Mouse (Mus musculus): ENCODE data around the gene Rapgef3.
A peak's percentile ranks its signal among the peaks of the same experiment; 100 is the strongest.

The Rapgef3 gene

GRCm38 (mm10) chr15:97718535-97719155, 49.1 kb downstream of the Rapgef3 start:
- DNase-seq: no peak

GRCm38 (mm10) chr15:97717861-97718534, 49.8 kb downstream of the Rapgef3 start:
- peak; percentile 94 for DNase-seq

GRCm38 (mm10) chr15:97716782-97717181, 51.0 kb downstream of the Rapgef3 start:
- DNase-seq: no peak

- DNase-seq: no peak
These were observed 52.0 kb downstream of the Rapgef3 start for GRCm38 (mm10) chr15:97715734-97716133.

GRCm38 (mm10) chr15:97715083-97715482, 52.7 kb downstream of the Rapgef3 start:
- no peak for DNase-seq

GRCm38 (mm10) chr15:97712546-97712945, 55.2 kb downstream of the Rapgef3 start:
- DNase-seq: peak; percentile 86

GRCm38 (mm10) chr15:97710906-97711305, 56.9 kb downstream of the Rapgef3 start:
- DNase-seq: no peak

GRCm38 (mm10) chr15:97705211-97706050, 62.3 kb downstream of the Rapgef3 start, which contains the start of gene Rpap3:
Gene Rpap3, minus strand, starts transcription at chr15:97705825.
- peak; percentile 98 for DNase-seq

- DNase-seq: peak; percentile 76
These were observed 71.2 kb downstream of the Rapgef3 start for GRCm38 (mm10) chr15:97696616-97697015.
